Mouse (Mus musculus) kidney, adult 2 months (tissue): ENCODE measurements around the gene Ube2e1. TPM values are rescaled to one million over a fixed set of nuclear protein-coding genes. Genes with fewer than 3 reads are reported as not detected.

ENCODE experiments used
- DNase-seq: peaks from one replicate; pipeline ENCODE4 v3.0.0; 2021
- H3K27ac ChIP-seq: fragments of 200-500 bp; 2 replicates; pipeline ENCODE4 v1.5.1; 2012; ENCODE audit warnings: low read depth, low read length, control low read depth, inconsistent platforms; ENCODE audit not compliant: insufficient read depth
- H3K27me3 ChIP-seq: fragments of 200-500 bp; replicated peaks from 2 replicates; pipeline ENCODE4 v1.6.1; 2012; ENCODE audit warnings: mild to moderate bottlenecking, moderate library complexity, low read length, inconsistent platforms; ENCODE audit not compliant: control insufficient read depth, insufficient read depth
- H3K36me3 ChIP-seq: fragments of 200-500 bp; 2 replicates; pipeline ENCODE4 v1.6.1; 2012; ENCODE audit warnings: mild to moderate bottlenecking, moderate library complexity, low read length, inconsistent platforms; ENCODE audit not compliant: control insufficient read depth, insufficient read depth
- H3K4me1 ChIP-seq: fragments of 200-500 bp; 2 replicates; pipeline ENCODE4 v1.6.1; 2011; ENCODE audit warnings: low read length; ENCODE audit not compliant: control insufficient read depth, insufficient read depth
- H3K4me3 ChIP-seq: fragments of 200-500 bp; 2 replicates; pipeline ENCODE4 v1.5.1; 2011; ENCODE audit warnings: mild to moderate bottlenecking, low read depth, low read length, control low read depth; ENCODE audit not compliant: insufficient read depth
- CTCF ChIP-seq: fragments of 200-500 bp; conservative IDR thresholded peaks from 2 replicates; pipeline ENCODE4 v1.5.1; 2011; ENCODE audit warnings: low read depth, mild to moderate bottlenecking, control low read depth, low read length, moderate library complexity, mixed read lengths; ENCODE audit not compliant: insufficient read depth, insufficient read length
- POLR2A ChIP-seq: fragments of 200-500 bp; IDR thresholded peaks from one replicate; pipeline ENCODE4 v1.6.1; 2011; ENCODE audit warnings: low read depth, low read length, control low read depth
- WGBS: fragments of 180-500 bp; shearing (Covaris S2); methylation state at CpG from one replicate; pipeline ENCODE4 v1.1.7; 2018; 5-methylcytosine and 5-hydroxymethylcytosine counted together
- polyA plus RNA-seq: library from polyadenylated mRNA; depleted of rRNA; stranded (reverse); fragments of >200 nt; gene quantifications from 2 replicates; pipeline ENCODE4 v1.2.3, GENCODE M21; 2012

Gene Ube2e1
- polyA plus RNA-seq, 1 experiment, result 51.8 TPM

DNA sequence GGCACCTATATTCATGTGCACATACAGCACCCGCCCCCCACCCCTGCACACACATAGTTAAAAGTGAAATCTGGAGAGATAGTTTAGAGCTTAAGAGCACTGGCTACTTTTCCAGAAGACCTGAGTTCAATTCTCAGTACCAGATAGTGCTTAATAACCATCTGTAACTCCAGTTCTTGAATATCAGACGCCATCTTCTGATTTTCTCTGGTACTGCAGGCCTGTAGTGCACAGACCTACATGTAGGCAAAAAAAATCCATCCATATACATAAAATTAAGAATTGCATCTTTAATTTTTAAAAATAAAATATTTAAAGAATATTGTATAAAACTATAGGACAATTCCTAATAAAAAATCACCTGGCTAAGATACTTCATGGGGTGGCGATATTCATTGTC lies 70.5 kb downstream of the Ube2e1 start:
- TF ChIP-seq POLR2A, result no peak
- TF ChIP-seq CTCF, result no peak
- Histone ChIP-seq H3K27me3 (no peaks in the 10 kb centered on the region), H3K27ac (no peak overlapping the region), H3K4me3 (no peak overlapping the region), H3K36me3 (no peaks in the 10 kb centered on the region), H3K4me1 (peaks cover 2% of the 10 kb centered on the region; the same call in 1 of the 2 replicates)
- no peak for DNase-seq
- 91% methylated on average over 3 of the region's 3 CpGs for WGBS

GRCm38 (mm10) chr14:18242638-18243130 lies 89.0 kb downstream of the Ube2e1 start:
- peaks cover 3% of the 10 kb centered on the region; the same call in 1 of the 2 replicates for H3K4me1 ChIP-seq
- no peaks in the 10 kb centered on the region for H3K36me3 ChIP-seq
- no peak overlapping the region for H3K27ac ChIP-seq
- no peak for DNase-seq
- H3K4me3 ChIP-seq, result no peak overlapping the region
- TF ChIP-seq CTCF, result no peak
- TF ChIP-seq POLR2A, result no peak
- WGBS, result 82% methylated on average over 21 of the region's 21 CpGs
- no peaks in the 10 kb centered on the region for H3K27me3 ChIP-seq

- 89% methylated on average over 4 of the region's 4 CpGs for WGBS
- no peaks in the 10 kb centered on the region for H3K27me3 ChIP-seq
- peaks cover 6% of the 10 kb centered on the region; the same call in 1 of the 2 replicates for H3K4me1 ChIP-seq
- no peak for DNase-seq
- no peak overlapping the region for H3K4me3 ChIP-seq
- H3K27ac ChIP-seq, result no peak overlapping the region
- TF ChIP-seq POLR2A, result no peak
- TF ChIP-seq CTCF, result no peak
- no peaks in the 10 kb centered on the region for H3K36me3 ChIP-seq
These were observed 89.9 kb downstream of the Ube2e1 start for GRCm38 (mm10) chr14:18241786-18242185.

- H3K27me3 ChIP-seq, result no peaks in the 10 kb centered on the region
- H3K4me1 ChIP-seq, result peaks cover 6% of the 10 kb centered on the region; the same call in 1 of the 2 replicates
- H3K27ac ChIP-seq, result no peak overlapping the region
- H3K36me3 ChIP-seq, result no peaks in the 10 kb centered on the region
- no peak for DNase-seq
- TF ChIP-seq CTCF (no peak), POLR2A (no peak)
- WGBS, result 61% methylated on average over 7 of the region's 7 CpGs
- H3K4me3 ChIP-seq, result no peak overlapping the region
These were observed 91.5 kb downstream of the Ube2e1 start for GRCm38 (mm10) chr14:18240132-18240531.

DNA sequence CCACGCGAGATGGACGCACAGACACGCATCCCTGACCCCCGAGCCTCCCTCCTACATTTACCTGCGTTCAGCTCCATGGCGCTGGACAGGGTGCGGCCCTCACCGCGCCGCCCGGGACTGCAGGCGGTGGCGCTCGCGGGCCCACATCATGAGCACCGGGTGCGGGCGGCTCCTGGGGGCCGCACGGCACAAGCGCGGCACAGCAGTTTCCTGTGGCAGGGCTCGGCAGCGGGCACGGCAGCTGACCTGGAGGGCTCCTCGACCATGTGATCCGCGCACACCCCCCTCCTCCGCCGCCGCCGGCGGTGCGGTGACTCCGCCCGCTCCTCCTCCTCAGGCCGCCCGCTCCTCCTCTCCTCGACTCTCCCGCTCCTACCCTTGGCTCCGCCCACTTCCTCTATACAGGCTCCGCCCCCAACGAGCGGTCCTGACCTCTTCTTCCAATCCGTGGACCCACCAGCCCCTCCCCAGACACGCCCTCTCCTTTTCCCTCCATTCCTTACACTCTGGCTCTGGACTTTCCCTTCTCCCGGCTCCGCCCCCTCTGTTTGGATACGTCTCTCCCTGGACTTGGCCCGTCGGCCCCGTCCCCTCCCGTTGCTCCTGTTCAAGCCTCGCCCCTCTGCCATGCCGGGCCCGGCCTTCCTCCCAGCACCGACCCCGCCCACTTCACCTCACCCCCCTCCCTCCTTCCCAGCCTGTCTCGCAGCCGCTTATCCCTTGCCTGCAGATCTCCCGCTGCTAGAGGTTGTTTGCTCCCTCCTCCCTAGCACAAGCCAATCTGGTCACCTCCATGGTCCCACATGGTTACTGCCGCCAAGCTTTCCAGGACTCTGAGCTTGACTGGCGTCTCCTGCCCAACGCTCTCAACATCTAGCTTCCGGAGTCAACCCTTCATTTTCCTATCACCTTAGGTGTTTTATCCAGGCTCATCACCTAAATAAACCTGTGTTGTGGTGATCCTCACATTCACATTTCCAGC lies 92.6 kb downstream of the Ube2e1 start, which contains the start of gene Nr1d2:
TSS of gene Nr1d2 (minus strand) at position 378 of the 982 bp plus-strand sequence.
- WGBS, result under 1% methylated on average over 60 of the region's 66 CpGs
- DNase-seq, result peak; percentile 100
- TF ChIP-seq POLR2A, result peak; percentile 61
- TF ChIP-seq CTCF, result no peak
- H3K4me3 ChIP-seq, result peak within 1 kb of the TSS; percentile 88
- H3K27ac ChIP-seq, result peak within 1 kb of the TSS; percentile 100
- peaks cover 16% of the 10 kb centered on the region for H3K4me1 ChIP-seq
- H3K36me3 ChIP-seq, result no peaks in the 10 kb centered on the region
- H3K27me3 ChIP-seq, result no peaks in the 10 kb centered on the region

GRCm38 (mm10) chr14:18238131-18238749 lies 93.4 kb downstream of the Ube2e1 start:
- TF ChIP-seq CTCF, result no peak
- TF ChIP-seq POLR2A, result peak; percentile 28
- peak; percentile 99 for DNase-seq
- Histone ChIP-seq H3K4me1 (peaks cover 18% of the 10 kb centered on the region), H3K4me3 (peak overlapping the region; percentile 88), H3K36me3 (no peaks in the 10 kb centered on the region), H3K27me3 (no peaks in the 10 kb centered on the region), H3K27ac (peak overlapping the region; percentile 100)
- WGBS, result under 1% methylated on average over 71 of the region's 71 CpGs
